Mouse (Mus musculus): ENCODE data around the gene Ren1.

GRCm38 (mm10) chr1:133355469-133355868 lies 5.2 kb downstream of the Ren1 start:
- TF ChIP-seq CTCF (IDR thresholded peaks at IDR 0.05; ENCODE audit: extremely low read depth, insufficient read length, insufficient replicate concordance, low read depth, low read length) (no peak), POLR2A (IDR thresholded peaks at IDR 0.05; ENCODE audit: low read depth, low read length) (no peak)
